Mouse (Mus musculus) stomach, postnatal 0 days (tissue): Measurements from ENCODE around the gene Xpa.

Experiments
- CTCF ChIP-seq: IDR thresholded peaks from 2 replicates; pipeline ENCODE4 v1.5.1; 2016; ENCODE audit warnings: antibody characterized with exemption, low read depth, mild to moderate bottlenecking, moderate library complexity
- EP300 ChIP-seq: optimal IDR thresholded peaks from 2 replicates; pipeline ENCODE3; 2016; ENCODE audit warnings: antibody characterized with exemption

DNA sequence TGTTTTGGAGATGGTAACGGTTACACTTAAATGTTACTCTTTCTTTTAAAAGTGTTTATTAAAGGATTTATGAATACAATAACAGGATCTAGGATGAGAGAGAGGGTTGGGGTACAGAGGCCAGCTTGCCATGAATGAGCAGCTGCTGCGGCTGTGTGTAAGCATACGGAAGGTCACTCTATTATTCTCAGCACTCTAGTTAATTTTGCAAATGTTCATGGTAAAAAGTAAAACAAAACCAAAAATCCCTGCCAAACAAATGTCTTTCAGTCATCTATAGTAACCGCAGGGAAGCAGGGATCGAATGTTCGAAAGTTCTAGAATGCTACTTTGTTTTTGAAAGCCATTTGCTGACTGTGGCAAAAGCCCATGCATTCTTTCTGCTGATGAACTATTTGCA, 72.8 kb downstream of the Xpa start:
- TF ChIP-seq CTCF (no peak), EP300 (no peak)
